Mouse (Mus musculus) erythroblast, embryonic 14.5 days (primary cell): ENCODE results near the gene Olfr986.

ENCODE experiments used
- GATA1 ChIP-seq: IDR thresholded peaks from 2 replicates; pipeline ENCODE4 v1.6.1; 2012; ENCODE audit warnings: low read length, inconsistent platforms, mixed read lengths
- TAL1 ChIP-seq: IDR thresholded peaks from 3 replicates; pipeline ENCODE4 v1.6.1; 2012; ENCODE audit warnings: low read length, inconsistent platforms, mixed read lengths

DNA sequence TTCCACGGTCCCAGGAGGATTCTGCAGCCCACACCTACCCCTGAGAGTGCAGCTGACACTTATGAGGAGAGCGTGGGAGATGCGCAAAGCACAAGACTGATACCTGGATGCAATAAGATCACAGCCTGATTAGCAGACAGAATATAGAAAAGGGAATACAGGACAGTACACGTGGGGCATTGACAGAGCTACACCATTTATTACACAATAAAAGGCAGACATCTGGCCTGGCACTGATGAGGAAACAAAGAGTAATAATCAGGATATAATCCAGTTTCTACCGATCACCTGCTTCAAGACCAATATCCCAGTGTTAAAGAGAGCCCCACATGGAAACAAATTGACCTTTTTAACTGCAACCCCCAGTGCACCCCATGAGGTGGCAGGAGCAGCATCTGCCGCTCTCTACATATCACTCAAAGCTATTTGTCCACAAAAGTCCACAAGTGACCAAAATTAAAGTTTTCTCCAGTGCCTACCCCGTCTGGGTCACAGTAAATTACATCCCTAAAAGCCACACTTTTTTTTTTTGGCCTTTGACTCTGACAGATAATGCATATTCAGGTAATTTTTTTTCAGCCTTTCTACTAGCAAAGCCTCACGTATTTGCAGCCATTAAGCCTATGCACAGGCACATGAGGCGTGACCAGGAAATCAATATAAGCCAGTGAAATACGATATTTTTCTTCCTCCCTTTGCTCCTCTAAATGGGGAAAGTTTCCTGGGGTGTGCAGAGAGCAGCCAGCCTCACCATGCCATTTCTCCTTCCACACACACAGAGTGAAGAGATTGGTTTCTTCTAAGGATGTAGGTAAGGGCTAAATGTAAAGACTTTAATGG lies 53.7 kb downstream of the Olfr986 start:
- TF ChIP-seq GATA1, result no peak
- no peak for TF ChIP-seq TAL1
